Mouse (Mus musculus) forebrain, embryonic 10.5 days (tissue): Measurements from ENCODE around the gene Insc. TPM values are rescaled to one million over a fixed set of nuclear protein-coding genes. Genes with fewer than 3 reads are reported as not detected.

ENCODE experiments used
- DNase-seq: peaks from one replicate; pipeline ENCODE4 v3.0.0-alpha.2; 2017; ENCODE audit warnings: low spot score; ENCODE audit errors: extremely low spot score
- H3K27ac ChIP-seq: fragments of 300-500 bp; sonication (generic); 2 replicates; pipeline ENCODE4 v1.5.1; 2016; ENCODE audit warnings: mild to moderate bottlenecking
- H3K27me3 ChIP-seq: fragments of 300-500 bp; sonication (generic); 2 replicates; pipeline ENCODE4 v1.6.1; 2016; ENCODE audit warnings: mild to moderate bottlenecking; ENCODE audit not compliant: poor library complexity, severe bottlenecking
- H3K36me3 ChIP-seq: fragments of 300-500 bp; sonication (generic); replicated peaks from 2 replicates; pipeline ENCODE4 v1.6.1; 2016; ENCODE audit warnings: mild to moderate bottlenecking, moderate library complexity
- H3K4me1 ChIP-seq: fragments of 300-500 bp; sonication (generic); 2 replicates; pipeline ENCODE4 v1.6.1; 2016
- H3K4me3 ChIP-seq: fragments of 300-500 bp; sonication (generic); 2 replicates; pipeline ENCODE4 v1.5.1; 2016; ENCODE audit warnings: mild to moderate bottlenecking, moderate library complexity
- H3K9me3 ChIP-seq: fragments of 300-500 bp; sonication (generic); 2 replicates; pipeline ENCODE4 v1.6.1; 2016; ENCODE audit warnings: mild to moderate bottlenecking, moderate library complexity
- WGBS: fragments of 180-500 bp; shearing (Covaris S2); methylation state at CpG from one replicate; pipeline ENCODE4 v1.1.7; 2016; 5-methylcytosine and 5-hydroxymethylcytosine counted together
- polyA plus RNA-seq: library from polyadenylated mRNA; unstranded; fragments of >200 nt; fragmentation: Nextera tagmentation; extraction: Ambion mirVana; gene quantifications from 2 replicates; pipeline ENCODE4 v1.2.1, GENCODE M21; 2016

Gene Insc
- polyA plus RNA-seq, 1 experiment from 2014 or later = 0.92 TPM

DNA sequence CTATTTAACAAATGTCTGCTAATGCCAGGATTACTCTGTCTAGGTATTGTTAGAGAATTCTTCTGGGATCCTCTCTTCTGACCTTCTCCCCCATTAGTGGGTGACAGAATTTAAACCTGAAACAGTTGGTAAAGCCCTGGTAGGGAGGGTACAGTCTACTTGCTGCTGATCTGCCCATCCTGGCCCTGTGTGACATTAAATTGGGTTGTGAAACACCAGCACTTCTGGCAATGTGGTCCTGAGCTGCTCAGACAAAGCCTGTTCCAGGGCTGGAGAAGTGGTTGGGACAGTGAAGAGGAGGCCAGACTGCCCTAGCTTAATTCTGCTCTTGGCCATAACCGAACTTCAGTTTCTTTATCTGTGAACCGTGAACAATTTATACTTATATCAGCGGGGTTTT lies 27.1 kb downstream of the Insc start:
- Histone ChIP-seq H3K27ac (no peak overlapping the region), H3K4me3 (no peak overlapping the region), H3K36me3 (no peaks in the 10 kb centered on the region), H3K9me3 (no peaks in the 10 kb centered on the region), H3K4me1 (0 out of 2 replicates have a peak, but pooled peaks cover 2% of the 10 kb centered on the region), H3K27me3 (no peaks in the 10 kb centered on the region)
- no peak for DNase-seq
- WGBS = 100% methylated on average over 3 of the region's 3 CpGs

DNA sequence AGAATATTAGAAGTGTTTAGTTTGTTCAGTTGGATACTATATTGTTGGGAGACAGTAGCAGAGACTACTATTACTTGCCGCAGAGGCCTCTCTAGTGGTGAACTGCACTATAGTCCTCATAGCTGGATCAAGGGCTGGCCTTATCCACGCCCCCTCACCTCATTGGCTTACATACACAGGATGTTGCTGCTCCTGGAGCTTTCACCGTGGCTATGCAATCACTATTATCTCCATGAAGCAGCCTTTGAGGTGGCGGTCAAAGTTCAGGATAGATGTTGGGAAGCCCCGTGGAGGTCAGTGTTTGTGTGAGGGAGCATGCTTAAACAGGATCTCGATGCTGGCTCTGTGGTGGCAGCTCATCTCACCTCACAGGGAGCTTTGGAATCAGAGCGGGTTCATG lies 28.3 kb downstream of the Insc start:
- DNase-seq = no peak
- 86% methylated on average over 7 of the region's 7 CpGs for WGBS

DNA sequence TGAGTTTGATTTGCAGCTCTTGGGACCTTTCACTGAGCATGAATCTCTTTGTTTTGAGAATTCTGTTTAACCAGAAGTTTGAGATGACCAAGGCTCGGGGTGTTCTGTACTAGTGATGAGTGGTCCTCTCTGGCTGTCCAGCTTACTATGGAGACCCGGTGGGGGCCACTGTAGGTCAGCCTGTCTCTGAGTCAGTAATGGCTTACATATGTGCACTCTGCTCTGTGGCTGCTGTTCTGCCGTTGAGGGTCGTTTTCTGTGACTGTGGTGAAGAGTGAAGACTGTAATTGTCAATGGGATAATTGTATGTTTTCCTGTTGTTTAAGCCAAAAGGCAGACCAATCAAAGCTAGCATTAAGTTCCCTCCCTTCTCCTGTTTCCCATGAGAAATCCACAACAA lies 30.3 kb downstream of the Insc start:
- DNase-seq = no peak
- H3K4me3 ChIP-seq = no peak overlapping the region
- H3K9me3 ChIP-seq = no peaks in the 10 kb centered on the region
- no peak overlapping the region for H3K27ac ChIP-seq
- 51% methylated on average over 4 of the region's 4 CpGs for WGBS
- H3K4me1 ChIP-seq = peaks cover 2% of the 10 kb centered on the region; the same call in 1 of the 2 replicates
- H3K36me3 ChIP-seq = no peaks in the 10 kb centered on the region
- H3K27me3 ChIP-seq = no peaks in the 10 kb centered on the region

More for the DNA sequence above, 28.3 kb downstream of the Insc start:
- H3K4me3 ChIP-seq = no peak overlapping the region
- 0 out of 2 replicates have a peak, but pooled peaks cover 2% of the 10 kb centered on the region for H3K4me1 ChIP-seq
- H3K9me3 ChIP-seq = no peaks in the 10 kb centered on the region
- no peaks in the 10 kb centered on the region for H3K27me3 ChIP-seq
- H3K27ac ChIP-seq = no peak overlapping the region
- H3K36me3 ChIP-seq = no peaks in the 10 kb centered on the region

DNA sequence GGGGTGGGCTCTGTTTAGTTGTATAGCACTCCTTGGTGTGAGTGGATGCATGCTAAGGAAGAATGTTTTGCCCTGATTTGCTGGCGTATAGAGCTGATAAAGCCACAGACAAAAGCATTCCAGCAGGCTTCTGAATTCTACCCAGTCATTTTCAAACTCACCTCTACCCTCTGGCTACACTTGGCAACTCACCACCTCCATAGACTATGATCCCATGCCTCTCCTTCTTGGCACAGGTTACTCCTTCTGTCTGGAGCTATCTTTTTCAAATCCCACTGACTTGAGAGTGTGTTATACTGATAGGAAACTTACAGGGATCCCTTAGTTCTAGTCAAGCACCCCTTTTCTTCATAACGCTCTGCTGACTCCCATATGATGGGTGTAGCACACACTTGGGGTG lies 32.4 kb downstream of the Insc start:
- Histone ChIP-seq H3K4me1 (peaks cover 6% of the 10 kb centered on the region; the same call in 1 of the 2 replicates), H3K4me3 (no peak overlapping the region), H3K27me3 (no peaks in the 10 kb centered on the region), H3K36me3 (no peaks in the 10 kb centered on the region), H3K9me3 (no peaks in the 10 kb centered on the region), H3K27ac (no peak overlapping the region)
- DNase-seq = no peak
- 77% methylated on average over 2 of the region's 2 CpGs for WGBS

DNA sequence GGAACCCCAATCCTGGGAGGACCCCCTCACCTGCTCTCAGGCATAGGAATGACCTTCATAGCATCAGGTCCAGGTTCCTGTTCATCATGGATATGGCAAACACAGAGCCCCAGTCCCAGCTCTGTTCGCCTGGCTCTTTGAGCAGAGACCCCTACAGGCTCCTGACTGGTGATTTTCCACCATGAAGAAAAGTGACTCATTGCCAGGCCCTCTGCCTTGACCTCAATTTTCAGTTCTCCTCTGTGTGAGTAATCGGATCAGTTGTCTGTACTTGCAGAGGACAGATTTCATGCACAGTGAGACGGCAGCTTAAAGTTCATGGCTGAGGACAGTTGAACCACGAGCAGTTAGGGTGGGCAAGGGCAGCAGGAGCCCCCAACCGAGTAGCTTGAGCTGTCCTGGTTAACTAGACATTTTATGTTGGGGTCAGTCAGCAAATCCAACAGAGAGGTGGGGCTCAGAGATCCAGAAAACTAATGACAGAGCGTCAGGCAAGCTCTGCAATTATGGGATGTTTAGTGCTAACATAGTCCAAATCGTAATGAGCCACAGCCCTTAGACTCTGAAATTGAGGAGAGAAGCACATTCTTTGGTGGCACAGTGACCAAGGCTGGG lies 34.8 kb downstream of the Insc start:
- no peaks in the 10 kb centered on the region for H3K9me3 ChIP-seq
- peaks cover 6% of the 10 kb centered on the region; the same call in 1 of the 2 replicates for H3K4me1 ChIP-seq
- 86% methylated on average over 7 of the region's 7 CpGs for WGBS
- no peaks in the 10 kb centered on the region for H3K27me3 ChIP-seq
- H3K4me3 ChIP-seq = no peak overlapping the region
- H3K27ac ChIP-seq = no peak overlapping the region
- no peak for DNase-seq
- H3K36me3 ChIP-seq = no peaks in the 10 kb centered on the region

DNA sequence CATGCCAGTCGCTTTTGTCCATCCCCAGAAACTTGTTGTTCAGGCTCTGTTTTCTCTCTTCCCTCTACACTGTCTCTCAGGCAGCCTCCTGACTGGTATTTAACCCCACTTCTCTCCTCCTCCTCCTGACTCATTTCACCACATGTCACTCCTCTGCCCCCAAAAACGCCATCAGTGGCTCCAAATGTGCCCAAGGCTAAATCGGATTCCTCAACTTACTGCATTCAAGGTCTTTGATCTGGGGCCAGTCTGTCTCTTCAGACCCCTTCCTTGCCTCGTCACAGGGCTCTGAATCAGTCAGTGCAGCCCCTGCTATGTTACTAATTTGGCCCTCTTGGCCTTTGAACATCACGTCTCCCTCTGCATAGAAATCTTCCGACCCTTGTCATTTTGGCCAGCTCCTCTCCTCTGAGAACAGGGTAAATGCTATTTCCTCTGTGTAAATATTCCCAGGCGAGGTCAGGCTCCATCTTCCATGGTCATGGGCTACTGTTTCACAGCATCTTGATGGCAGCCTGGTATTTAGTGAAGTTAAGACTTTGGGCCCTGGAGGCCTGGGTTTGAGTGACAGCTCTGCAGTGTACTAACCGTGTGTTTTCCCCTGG lies 35.7 kb downstream of the Insc start:
- Histone ChIP-seq H3K9me3 (no peaks in the 10 kb centered on the region), H3K36me3 (no peaks in the 10 kb centered on the region), H3K4me3 (no peak overlapping the region), H3K4me1 (peaks cover 4% of the 10 kb centered on the region; the same call in 1 of the 2 replicates), H3K27ac (no peak overlapping the region), H3K27me3 (no peaks in the 10 kb centered on the region)
- peak; percentile 17 for DNase-seq
- 61% methylated on average over 8 of the region's 8 CpGs for WGBS

DNA sequence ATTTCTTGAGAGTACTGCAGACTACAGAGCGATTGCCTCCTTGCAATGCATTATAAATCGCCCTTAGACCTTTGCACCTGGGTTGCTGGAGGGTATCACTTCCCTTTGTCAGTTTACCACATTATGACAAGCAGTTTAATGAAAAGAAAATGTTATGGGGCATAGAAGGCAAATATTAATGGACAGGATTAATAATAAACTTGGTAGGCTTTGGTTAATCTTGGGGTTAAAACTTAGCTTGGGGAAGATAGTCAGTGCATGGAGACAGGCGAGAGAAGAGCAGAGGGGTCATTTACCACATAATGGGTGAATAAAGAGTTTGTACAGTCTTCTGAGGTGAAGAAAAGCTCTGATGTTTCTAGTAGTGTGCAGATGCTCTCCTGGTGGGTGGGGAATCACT lies 39.8 kb downstream of the Insc start:
- no peak for DNase-seq
- Histone ChIP-seq H3K4me3 (no peak overlapping the region), H3K27ac (no peak overlapping the region), H3K9me3 (no peaks in the 10 kb centered on the region), H3K36me3 (no peaks in the 10 kb centered on the region), H3K4me1 (peaks cover 4% of the 10 kb centered on the region; the same call in 1 of the 2 replicates), H3K27me3 (no peaks in the 10 kb centered on the region)
- 78% methylated on average over 3 of the region's 3 CpGs for WGBS

DNA sequence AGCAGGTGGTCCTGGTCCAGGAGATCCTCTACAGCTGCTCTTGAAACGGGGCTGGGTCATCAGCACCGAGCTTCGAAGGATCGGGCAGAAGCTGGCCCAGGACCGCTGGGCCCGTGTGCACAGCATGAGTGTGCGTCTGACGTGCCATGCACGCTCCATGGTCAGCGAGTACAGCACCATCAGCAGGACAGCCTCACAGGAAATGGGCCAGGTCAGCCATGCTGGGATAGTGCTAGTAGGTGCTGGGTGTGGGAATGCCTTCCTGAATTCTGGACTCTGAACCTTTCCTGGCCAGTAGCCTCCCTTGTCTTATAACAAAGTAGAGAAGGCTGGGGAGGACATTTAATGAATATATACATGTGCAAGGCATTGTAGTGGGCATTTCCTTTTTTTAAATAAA lies 47.6 kb downstream of the Insc start:
- H3K9me3 ChIP-seq = no peaks in the 10 kb centered on the region
- WGBS = 96% methylated on average over 10 of the region's 10 CpGs
- no peaks in the 10 kb centered on the region for H3K4me1 ChIP-seq
- no peaks in the 10 kb centered on the region for H3K36me3 ChIP-seq
- H3K27me3 ChIP-seq = no peaks in the 10 kb centered on the region
- H3K4me3 ChIP-seq = no peak overlapping the region
- H3K27ac ChIP-seq = no peak overlapping the region
- no peak for DNase-seq

DNA sequence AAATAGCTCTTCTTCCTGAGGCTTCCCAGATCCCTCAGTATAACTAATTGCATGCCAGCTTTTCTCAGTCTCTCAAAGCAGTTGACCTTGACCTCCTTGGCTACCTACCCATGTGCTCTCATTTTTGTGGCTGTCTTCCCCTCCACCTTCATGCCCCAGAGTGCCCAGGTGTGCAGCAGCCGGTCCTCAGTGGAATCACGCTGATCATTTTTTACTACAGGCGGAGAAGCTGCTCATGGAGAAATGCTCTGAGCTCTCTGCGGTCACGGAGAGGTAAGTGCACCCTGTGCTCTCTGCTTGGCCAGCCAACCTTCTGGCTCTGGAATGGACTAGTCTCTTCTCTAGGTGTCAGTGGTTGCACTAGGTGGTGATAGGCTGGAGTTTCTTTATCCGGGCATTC lies 48.5 kb downstream of the Insc start:
- Histone ChIP-seq H3K4me3 (no peak overlapping the region), H3K9me3 (no peaks in the 10 kb centered on the region), H3K27me3 (no peaks in the 10 kb centered on the region), H3K27ac (no peak overlapping the region), H3K36me3 (no peaks in the 10 kb centered on the region), H3K4me1 (no peaks in the 10 kb centered on the region)
- DNase-seq = no peak
- whole genome bisulfite sequencing = 92% methylated on average over 6 of the region's 6 CpGs

DNA sequence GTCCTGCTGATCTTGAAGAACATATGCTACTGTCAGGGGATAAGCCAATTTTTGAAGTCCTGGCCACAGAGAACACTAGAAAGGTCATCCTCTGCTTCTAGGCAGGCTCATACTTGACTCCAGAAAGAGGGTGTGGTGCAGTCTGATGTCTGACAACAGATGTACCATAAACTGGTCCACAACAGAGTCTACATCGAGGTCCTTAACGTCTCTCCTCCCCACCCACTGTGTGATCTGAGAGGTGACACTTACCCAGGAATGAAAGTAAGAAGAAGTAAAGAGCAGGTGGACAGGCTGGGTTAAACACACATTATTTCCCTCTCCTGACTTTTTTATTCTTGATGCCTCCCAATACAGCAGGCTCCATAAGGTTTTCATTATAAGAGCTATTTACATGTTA lies 50.9 kb downstream of the Insc start:
- Histone ChIP-seq H3K4me3 (no peak overlapping the region), H3K27me3 (no peaks in the 10 kb centered on the region), H3K9me3 (no peaks in the 10 kb centered on the region), H3K36me3 (no peaks in the 10 kb centered on the region), H3K27ac (no peak overlapping the region), H3K4me1 (no peaks in the 10 kb centered on the region)
- WGBS = 85% methylated on average over 2 of the region's 2 CpGs
- no peak for DNase-seq

DNA sequence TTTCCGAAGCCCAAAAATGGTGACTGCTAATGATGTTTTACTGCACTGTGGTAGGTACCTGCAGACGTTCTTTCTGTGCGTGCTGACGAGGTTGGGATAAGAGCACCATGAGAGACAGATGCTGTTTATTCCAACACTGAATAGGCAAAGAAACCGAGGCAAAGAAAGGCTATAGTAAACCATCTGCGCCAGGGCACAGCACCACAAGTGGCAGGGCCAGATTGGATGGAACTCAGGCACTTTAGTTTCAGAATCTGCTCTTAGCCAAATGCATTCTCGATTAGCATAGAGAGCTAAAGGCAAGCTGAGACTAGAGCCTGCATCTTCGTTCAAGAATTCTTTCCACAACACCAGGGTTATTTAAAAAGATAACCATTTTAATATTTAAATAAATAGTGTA lies 59.1 kb downstream of the Insc start:
- H3K27ac ChIP-seq = no peak overlapping the region
- no peaks in the 10 kb centered on the region for H3K9me3 ChIP-seq
- H3K4me3 ChIP-seq = no peak overlapping the region
- H3K27me3 ChIP-seq = no peaks in the 10 kb centered on the region
- no peaks in the 10 kb centered on the region for H3K4me1 ChIP-seq
- no peaks in the 10 kb centered on the region for H3K36me3 ChIP-seq
- 88% methylated on average over 8 of the region's 8 CpGs for WGBS
- no peak for DNase-seq

DNA sequence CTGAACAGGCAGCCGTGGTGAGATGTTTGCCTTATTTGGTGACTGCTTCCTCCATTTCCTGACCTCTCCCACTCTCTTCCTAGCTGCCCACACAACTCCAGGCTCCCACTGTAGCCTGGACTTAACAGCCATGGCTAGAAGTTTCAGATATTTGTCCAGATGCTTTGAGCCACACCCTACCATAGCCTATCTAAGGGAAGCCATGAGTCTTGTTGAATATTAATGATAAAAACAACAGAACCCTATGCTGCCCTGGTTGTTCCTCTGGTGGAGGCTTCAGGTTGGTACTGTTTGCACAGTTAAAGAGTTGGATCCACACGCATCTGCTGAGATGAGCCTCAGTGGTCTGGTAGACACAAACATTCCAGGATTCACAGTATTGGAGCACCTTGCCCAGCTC lies 61.8 kb downstream of the Insc start:
- 87% methylated on average over 2 of the region's 2 CpGs for WGBS

DNA sequence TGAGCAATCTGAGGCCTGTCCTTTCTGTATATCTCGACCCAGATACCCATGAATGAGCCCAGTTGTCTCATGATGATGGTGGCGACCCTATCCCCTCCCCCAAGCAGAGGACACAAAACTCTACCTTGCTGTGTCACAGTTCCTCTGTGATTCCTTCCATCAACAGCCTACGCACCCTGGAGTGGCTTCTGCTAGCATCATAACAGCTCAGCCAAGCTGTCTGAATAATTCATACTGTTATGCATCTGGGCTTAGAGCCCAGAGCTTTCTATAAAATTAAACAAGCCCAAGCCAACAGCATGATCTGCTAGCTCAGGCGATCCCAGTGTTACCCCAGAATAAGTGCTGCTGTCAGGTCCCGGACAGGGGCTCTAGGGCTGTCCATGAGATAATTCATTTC lies 63.8 kb downstream of the Insc start:
- Histone ChIP-seq H3K27ac (no peak overlapping the region), H3K4me1 (no peaks in the 10 kb centered on the region)
- 84% methylated on average over 5 of the region's 5 CpGs for WGBS

More for the DNA sequence above, 61.8 kb downstream of the Insc start:
- H3K9me3 ChIP-seq = no peaks in the 10 kb centered on the region
- H3K4me1 ChIP-seq = no peaks in the 10 kb centered on the region
- no peaks in the 10 kb centered on the region for H3K27me3 ChIP-seq
- DNase-seq = no peak
- H3K4me3 ChIP-seq = no peak overlapping the region
- H3K27ac ChIP-seq = no peak overlapping the region
- no peaks in the 10 kb centered on the region for H3K36me3 ChIP-seq

More for the DNA sequence above, 63.8 kb downstream of the Insc start:
- no peaks in the 10 kb centered on the region for H3K27me3 ChIP-seq
- DNase-seq = no peak
- H3K9me3 ChIP-seq = no peaks in the 10 kb centered on the region
- H3K36me3 ChIP-seq = no peaks in the 10 kb centered on the region
- no peak overlapping the region for H3K4me3 ChIP-seq
